Mouse (Mus musculus) gastrocnemius, postnatal 14 days (tissue): Measurements from ENCODE around the gene Cd209b. TPM values are rescaled to one million over a fixed set of nuclear protein-coding genes. Genes with fewer than 3 reads are reported as not detected.
A peak's percentile ranks its signal among the peaks of the same experiment; 100 is the strongest.

ENCODE experiments used
- DNase-seq: peaks from one replicate; pipeline ENCODE4 v3.0.0; 2021; ENCODE audit warnings: mixed read lengths
- intact Hi-C: fragments of 180-260 bp; cut with DNase I; formaldehyde crosslinking; loops from one replicate; pipeline ENCODE4 v1.15.1; 2025; ENCODE audit warnings: low total_unique reads
- long read RNA-seq, 2 experiments: library from polyadenylated mRNA; stranded (forward); transcript quantifications; one replicate each; pipeline ENCODE4 v2.0.0; 2021
- total RNA-seq, 2 experiments: library from RNA; stranded (reverse); gene quantifications; 2 replicates each; pipeline ENCODE4 v1.2.3; 2021

The Cd209b gene
- 1 to 10 TPM in 1 of 2 experiments, under 1 TPM in 1; 0.86 to 1.7 TPM for total RNA-seq
- long read RNA-seq, experiment 1, partial matches to known transcripts: 0 of 1 reads
- long read RNA-seq, experiment 1, other reads (novel, unspliced or antisense): 1 of 1 reads
- long read RNA-seq, experiment 2, partial matches to known transcripts: 1 of 1 reads
- long read RNA-seq, experiment 2, other reads (novel, unspliced or antisense): 0 of 1 reads

DNA sequence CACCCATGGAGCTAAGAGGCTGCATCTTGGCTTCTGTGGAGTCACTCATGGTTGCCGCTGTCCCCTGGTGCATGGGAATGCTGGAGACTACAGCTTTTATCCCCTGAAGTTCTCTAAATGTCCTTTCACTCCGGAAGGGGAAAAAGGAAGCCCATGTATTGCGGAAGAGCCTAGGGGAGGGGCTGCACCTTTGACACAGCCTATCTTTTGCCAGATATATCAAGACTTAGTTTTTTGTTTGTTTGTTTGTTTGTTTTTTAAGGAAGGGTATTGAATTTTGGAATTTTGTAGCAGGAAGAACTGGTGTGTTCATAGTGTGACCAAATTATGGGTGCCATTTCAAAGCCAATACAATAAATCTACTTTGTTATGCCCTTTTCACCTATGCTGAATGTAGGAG, at the start of gene Cd209b:
Gene Cd209b (minus strand): TSS at position 101 of the 400 bp plus-strand sequence.
- DNase-seq: no peak
- intact Hi-C loops: no loop called here

DNA sequence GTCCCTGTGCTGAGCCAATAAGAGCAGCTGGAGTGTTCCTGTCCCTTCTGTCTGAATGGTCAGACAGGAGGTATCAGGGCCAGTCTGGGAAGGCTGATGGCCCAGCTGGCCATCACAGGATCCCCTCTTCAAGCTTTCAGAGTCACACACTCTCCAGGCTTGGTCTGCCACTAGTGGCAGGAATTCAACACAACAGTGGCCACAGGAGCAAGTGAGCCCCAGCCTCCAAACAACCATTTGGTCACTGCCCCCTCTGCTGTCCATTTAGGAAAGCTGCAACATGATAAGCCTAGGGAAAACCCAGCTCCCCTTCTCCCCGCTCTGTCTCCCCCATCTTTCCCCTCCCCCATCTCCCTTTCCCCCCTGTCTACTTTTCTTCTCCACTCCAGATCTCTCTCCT, 29.4 kb upstream of the Cd209b start:
- intact Hi-C loops: loop anchor here (5.0 kb wide), 1 partner anchor 234 kb away; the partner anchor contains the start of gene Clec4g
- peak; percentile 12 for DNase-seq

DNA sequence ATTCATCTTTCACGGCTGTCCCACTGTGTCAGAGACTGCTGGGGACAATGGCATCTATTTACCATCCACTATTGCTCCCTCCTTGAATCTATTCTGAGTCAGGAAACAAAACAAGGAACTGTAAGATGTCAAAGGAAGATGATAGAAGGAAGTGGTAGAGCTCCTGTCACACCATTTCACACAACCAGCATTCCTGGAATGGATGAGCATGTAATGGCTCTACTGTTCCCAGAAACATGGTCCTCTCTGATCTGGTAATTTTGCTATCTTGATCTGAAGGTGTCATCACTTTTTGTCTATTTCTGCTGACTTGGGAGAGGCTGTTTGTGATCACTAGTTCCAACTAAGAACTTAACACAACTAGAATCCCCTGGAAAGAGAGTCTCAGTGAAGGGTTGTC, 28.0 kb upstream of the Cd209b start, which contains the start of gene Cd209c:
Gene Cd209c (minus strand): TSS at position 101 of the 400 bp plus-strand sequence.
- intact Hi-C loops: loop anchor here (5.0 kb wide), 1 partner anchor 232 kb away; the partner anchor contains the start of gene Clec4g
- no peak for DNase-seq

DNA sequence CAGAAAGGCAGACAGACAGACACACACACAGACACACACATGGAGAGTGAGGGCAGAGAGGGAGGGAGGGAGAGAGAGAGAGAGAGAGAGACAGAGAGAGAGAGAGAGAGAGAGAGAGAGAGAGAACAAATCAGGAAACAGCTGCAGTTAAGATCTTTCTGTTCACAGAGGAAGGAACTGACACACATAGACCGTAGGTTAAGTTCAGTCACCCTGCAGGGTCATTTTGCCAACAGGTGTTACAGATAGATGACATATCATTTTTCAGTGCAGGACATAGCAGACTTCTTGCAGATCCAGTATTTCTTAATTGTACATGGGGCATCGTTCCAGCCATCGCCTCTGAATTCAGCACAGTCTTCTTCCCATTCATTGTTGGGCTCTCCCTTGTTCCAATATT, 13.4 kb upstream of the Cd209b start:
- no peak for DNase-seq
- intact Hi-C loops: no loop called here

DNA sequence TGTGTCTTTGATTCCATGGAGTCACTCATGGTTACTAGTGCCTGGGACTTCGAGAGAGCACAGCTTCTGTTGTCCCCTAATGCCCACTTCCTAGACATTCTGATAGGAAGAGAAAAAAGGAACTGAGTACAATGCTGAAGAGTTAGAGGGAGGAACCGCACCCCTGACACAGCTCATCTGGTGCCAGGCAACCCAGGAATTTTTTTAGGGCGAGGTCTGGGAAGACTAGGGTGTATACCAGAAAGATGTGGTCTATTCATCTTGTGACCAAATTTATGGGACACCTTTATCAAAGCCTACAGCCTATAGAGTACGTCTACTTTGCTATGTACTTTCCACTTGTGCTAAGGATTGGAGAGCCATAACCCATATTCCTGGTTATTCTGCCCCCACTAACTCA, 48.2 kb downstream of the Cd209b start, which contains the start of gene Cd209d:
Gene Cd209d (minus strand): TSS at position 101 of the 400 bp plus-strand sequence.
- intact Hi-C loops: no loop called here

DNA sequence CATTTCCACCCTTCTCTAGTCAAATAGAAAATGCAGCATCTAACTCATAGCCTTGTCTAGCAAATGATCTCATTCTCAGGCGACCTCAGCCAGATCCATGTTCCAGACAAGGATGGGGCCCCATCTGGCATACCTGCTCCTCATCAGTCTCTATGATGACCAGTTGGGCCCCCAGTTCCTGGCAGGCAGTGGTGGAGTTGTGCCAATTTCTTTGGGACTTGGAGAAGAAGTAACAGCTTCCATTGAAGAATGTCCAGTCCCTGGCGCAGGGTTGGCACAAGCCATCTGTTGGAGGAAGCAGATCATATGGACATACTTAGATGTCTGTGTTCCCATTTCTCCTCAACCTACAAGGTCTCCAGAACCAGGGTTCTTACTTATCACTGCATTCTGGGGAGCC, 50.5 kb downstream of the Cd209b start:
- DNase-seq: no peak
- intact Hi-C loops: no loop called here

More for the DNA sequence above, 48.2 kb downstream of the Cd209b start, which contains the start of gene Cd209d:
- no peak for DNase-seq

Other genes starting within 250 kb of the Cd209b start
- gene Fcer2a, start 232.7 kb downstream of the Cd209b start, total RNA-seq: under 1 TPM; 0.91 to 0.94 TPM
- under 1 TPM in 1 of 2 experiments, not detected in 1; 0.14 TPM for gene Clec4g, start 206.2 kb downstream of the Cd209b start, total RNA-seq
- not detected for gene Cd209a, start 177.9 kb downstream of the Cd209b start, total RNA-seq
- gene Cd209e, start 72.5 kb downstream of the Cd209b start, total RNA-seq: not detected
- gene Cd209d, start 48.3 kb downstream of the Cd209b start, total RNA-seq: under 1 TPM in 1 of 2 experiments, not detected in 1; 0.24 TPM
- not detected for gene Cd209c, start 27.9 kb upstream of the Cd209b start, total RNA-seq
- 1 to 10 TPM; 1.2 to 2.8 TPM for gene Cd209f, start 179.0 kb upstream of the Cd209b start, total RNA-seq
- gene Cd209g, start 207.3 kb upstream of the Cd209b start, total RNA-seq: under 1 TPM in 1 of 2 experiments, not detected in 1; 0.45 TPM
- 10 to 100 TPM; 11.1 to 12.4 TPM for gene Evi5l, start 239.7 kb upstream of the Cd209b start, total RNA-seq